Mouse (Mus musculus) B cell, adult 2 months (primary cell): ENCODE results near the gene Ifnar1.
"Not testable (repeated sequence)": the region's sequence is repeated elsewhere in the genome, so short reads cannot be mapped to it uniquely, and the experiment has no call there.

Experiments used
- DNase-seq, 2 experiments: peaks; one replicate each; pipeline ENCODE4 v3.0.0; 2022

Gene Ifnar1

DNA sequence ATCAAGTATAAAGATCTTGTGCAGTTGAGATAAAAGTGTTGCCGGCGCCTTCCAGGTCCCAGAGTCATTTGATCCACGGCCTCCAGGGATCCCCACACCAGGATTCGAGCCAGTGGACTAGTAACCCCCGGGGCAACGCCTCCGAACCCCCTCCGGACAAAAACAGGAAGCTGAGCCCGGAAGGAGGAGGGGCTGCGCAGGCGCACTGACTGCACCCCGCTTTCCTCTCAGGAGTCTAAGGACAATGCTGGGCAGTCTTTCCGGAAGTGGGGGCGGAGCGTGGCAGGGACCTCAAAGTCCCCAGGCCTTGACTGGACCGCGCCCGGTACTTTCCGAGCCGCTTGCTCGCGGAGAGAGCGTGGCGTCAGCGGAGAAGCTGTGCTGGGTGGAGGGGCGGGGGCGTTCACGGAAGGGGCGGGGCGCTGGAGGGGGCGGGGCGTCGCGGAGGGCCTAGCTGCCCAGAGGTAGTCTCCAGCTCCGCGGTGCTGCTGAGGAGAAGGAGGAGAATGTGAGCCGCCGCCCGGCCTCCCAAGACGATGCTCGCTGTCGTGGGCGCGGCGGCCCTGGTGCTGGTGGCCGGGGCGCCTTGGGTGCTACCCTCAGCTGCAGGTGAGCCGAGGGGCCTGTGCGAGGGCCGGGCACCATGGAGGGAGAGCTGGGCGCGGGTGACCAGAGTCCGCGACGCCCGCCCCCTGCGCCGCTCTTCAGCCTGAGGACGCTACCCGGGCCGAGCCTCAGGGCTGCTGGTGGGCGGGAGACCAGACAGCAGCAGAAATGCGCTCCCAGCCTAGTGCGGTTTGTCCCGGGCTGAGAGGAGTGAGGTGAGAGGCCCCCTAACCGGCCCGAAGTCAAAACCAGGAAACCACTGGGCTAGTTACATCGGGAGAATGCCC is at the start of gene Ifnar1:
Gene Ifnar1 (plus strand): TSS at position 431 of the 893 bp plus-strand sequence.
- peak; percentile 99 for DNase-seq

DNA sequence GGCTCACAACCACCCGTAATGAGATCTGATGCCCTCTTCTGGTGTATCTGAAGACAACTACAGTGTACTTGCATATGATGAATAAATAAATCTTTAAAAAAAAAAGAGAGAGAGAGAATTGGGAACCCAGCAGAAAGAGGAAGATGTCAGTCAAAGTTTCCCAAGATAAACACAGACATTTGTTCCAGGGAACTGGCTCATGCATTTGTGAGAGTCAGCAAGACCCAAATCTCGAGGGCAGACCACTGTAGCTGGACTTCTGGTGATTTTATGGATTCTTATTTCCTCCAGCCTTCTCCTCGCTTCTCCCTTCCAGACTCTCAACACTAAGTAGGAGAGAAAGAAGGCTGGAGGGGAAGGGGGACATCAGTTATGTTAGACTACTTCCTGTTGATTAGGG is 47.0 kb upstream of the Ifnar1 start:
- no peak for DNase-seq

DNA sequence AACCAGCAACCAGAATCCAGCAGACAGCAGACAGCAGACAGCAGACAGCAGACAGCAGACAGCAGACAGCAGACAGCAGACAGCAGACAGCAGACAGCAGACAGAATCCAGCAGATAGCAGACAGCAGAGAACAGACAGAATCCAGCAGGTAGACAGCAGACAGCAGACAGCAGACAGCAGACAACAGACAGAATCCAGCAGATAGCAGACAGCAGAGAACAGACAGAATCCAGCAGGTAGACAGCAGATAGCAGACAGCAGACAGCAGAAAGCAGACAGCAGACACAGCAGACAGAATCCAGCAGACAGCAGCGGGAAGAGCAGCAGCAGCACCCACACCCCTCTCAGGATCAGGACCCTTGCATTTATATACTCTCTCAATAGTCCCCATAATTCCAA is 46.4 kb upstream of the Ifnar1 start:
- DNase-seq = not testable (repeated sequence)

DNA sequence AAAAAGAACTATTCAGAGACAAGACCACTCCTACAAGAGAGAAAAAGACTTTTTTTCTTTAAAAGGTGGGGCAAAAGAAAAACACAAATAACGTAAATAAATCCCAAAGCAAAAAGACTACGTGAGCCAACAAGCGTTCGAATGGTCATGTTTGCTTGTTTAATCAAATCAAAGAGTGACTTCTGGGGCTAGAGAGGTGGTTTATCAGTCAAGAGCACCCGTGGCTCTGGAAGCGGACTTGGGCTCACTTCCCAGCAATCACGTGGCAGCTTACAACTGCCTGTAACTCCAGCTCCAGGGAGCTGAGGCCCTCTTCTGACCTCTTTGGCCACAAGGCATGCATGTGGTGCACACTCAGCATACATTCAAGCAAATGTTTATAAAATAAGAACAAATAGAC is 43.7 kb upstream of the Ifnar1 start:
- no peak for DNase-seq

DNA sequence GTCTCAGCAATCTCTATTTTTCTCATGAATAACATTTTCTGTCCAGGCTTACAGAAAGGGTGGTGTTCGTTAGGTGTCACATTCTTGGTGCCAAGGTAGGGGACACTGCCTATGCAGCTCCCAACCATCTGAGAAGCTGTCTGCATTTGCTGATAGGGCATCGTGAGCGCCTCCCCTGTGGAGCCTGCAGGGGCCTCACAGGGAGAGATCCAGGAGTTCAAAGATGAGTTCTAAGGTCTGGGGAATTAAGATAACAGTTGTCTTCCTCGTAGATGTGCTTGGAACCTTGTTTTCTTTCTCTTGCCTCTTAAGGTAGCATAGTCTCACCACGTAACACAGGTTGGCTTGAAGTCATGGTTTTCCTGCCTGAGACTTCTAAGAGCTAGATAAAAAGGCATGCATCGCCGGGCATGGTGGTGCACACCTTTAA is 43.2 kb upstream of the Ifnar1 start:
- DNase-seq = no peak

DNA sequence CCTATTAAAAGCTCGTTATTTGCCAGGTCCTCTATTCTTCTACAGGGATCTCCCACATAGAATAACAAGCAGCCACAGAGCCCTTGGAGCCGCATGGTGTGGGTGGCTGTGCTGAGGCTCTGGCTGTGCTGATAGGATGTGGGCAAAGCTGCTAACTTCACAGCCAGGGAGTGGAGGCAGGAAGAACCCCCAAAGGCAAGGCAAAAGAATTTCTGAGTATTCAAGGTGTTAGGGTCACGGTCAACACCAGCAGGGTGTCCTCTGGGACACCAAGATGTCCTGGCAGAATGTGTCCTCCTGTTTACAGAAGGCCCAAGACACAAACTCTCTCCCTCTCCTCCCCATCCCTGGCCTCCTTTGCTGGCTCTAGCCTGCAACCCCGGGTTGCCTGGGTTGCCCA is 42.6 kb upstream of the Ifnar1 start:
- DNase-seq = no peak

DNA sequence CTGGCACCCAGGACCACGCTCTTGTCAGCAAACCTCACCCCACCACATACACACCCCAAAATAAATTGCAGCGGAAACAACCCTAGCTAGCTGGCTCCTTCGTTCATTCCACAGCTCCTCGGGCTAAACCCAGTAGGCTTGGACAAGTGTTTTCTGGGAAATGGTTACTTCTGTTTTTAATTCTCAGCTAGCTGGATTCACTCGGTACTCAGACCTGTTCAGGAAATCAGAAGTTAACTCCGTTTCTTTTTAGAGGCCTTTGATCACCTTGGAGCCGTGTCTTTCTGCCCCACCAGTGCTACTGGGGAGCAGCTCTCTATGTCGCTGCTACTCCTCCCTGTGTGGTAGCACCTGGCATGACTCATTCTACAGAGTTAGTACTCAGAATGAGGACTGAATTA is 41.8 kb upstream of the Ifnar1 start:
- no peak for DNase-seq

DNA sequence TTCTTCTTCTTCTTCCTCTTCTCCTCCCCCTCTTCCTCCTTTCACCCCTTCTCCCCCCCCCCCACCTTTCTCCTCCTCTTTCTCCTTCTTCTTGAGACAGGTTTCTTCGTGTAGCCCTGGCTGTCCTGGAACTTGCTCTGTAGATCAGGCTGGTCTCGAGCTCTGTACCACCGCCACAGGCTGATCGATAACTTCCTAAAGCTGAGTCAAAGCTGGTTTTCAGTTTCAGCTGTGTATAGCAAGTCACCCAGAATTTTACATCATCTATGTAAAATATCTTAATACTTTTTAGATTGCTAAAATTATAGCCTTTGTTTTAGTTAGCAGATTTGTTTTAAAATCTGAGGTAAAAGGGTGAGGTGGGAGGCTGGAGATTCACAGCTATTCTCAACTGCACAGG is 40.2 kb upstream of the Ifnar1 start:
- DNase-seq = no peak

DNA sequence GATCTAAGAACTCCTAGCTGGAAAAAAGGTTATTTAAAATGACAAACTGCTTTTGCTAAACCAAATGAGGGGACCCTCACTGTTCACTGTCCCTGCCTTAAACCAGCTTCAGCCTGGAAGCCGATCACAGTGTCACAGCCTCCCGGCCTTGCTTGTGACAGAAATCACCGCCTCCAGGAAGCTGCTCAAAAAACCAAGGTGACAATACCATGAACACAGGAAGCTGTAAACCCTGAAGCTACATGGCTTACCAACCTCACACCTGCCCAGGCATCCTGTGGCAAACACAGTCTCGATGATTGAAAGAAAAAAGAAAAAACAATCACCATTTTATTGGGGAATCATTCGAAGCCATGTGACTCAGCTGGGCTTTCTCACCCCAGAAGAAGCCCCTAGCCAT is 39.5 kb upstream of the Ifnar1 start:
- DNase-seq = peak; percentile 54 to 61

DNA sequence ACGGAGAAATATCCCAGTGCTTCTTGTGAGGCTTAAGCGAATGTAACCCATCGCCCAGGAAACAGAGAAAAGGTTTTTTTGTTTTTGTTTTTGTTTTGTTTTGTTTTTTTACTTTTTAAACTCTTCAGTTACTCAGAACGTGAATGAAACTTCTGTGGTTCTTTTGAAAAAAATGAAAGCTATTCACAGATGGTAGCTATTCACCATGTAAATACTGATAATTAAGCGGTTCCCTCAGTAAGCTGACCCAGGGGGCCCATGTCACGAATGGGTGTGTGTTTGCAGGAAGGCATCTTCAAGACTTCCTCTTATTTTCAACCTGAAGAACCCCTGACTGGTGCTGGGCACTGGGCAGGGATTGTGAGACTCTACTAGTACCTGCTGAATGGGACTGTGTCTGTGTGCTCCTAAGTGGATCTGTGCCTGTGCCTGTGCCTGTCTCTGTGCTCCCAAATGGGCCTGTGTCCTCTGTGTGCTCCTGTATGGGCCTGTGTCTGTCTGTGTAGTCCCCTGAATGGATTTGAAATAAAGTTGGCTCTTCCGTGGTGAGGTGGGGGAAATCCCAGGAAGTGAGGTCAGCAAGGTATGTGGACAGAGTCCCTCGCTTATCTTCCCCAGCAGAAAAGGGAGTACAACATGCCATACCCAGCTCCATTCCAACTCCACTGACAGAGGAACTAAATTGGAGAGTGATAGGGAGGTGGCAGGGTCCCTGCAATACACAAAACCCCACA is 38.1 kb upstream of the Ifnar1 start:
- DNase-seq = peak; percentile 63 to 70

DNA sequence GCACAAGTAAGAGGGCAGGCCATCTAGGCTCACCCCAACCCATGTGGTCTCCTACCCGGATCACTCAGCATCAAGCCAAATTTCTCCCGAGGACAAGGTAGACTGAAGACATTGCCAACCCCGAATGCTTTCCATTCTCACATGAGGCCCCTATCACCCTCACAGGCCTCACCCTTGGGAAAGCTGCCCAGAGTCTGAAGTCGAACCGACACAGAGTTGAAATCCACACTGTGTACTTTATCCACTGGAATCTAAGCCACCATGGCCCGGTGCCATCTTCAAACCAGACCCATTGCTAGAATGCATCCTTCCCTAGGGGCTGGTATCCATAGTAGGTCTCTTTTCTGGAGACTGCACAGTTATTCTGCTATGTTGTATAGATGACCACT is 37.5 kb upstream of the Ifnar1 start:
- no peak for DNase-seq

DNA sequence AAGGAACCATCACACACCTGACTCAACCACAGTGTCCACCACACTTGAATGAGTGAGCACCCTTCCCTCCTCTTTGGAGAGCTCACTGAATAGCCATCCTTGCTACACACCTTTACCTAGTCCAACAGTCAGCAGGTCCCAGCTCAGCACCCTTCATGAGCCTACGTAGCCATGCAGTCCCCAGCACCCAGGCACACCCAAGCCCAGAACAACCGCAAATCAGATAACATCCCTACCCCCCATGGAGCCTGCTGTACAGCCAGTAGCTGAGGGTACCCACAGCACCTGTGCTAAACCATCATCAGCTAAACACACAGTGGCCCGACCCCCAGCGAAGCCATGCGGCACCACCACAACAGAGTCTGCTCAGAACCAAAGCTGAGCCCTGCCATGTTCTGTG is 37.0 kb upstream of the Ifnar1 start:
- no peak for DNase-seq

DNA sequence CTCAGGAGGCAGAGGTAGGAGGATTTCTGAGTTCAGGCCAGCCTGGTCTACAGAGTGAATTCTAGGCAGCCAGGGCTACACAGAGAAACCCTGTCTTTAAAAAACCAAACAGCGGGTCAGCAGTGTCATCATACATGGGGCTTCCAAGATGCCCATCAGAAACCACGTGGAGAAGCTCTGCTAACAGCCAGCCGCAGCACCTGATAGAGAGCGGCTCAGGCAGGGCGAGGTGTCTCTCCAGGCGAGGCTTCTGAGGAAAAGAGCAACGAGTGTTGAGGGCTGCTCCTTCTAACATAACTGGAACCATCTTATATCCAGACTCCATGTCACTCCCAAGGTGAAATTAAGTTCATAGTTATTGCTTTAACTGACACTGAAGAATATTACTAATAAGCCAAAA is 36.1 kb upstream of the Ifnar1 start:
- DNase-seq = no peak

DNA sequence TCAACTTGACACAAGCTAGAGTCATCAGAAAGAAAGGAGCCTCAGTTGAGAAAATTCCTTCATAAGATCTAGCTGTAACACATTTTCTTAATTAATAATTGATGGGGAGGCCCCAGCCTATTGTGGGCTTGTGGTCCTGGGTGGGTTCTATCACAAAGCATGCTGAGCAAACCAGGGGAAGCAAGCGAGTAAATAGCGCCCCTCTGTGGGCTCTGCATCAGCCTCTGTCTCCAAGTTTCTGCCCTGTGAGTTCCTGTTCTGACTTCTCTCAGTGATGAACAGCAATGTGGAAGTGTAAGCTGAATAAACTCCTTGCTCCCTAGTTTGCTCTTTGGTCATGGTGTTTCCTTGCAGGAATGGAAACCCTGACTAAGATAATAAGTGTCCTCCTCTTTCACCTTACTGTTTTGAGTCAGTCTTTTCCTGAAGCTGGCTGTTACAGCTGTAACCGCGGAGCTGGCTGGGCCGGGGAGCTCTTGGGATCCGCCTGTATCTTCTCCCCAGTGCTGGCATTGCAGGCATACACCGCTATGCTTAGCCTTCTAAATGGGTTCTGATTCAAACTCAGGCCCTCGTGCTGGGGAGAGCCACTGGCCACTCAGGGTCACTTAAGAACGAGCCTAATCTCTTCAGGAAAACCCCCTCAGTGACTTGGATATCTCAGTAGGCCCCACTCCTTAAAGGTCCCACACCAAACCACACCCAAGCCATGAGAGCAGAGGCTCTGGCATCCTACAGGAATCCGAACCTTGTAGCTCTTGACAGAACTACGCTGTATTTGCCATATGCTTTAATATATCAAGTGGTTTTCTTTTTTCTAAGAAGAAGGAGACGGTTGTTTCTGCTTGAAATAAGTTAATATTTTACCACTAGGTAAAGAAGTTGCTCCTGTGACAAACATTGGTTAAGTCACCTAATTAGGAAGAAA is 34.6 kb upstream of the Ifnar1 start:
- DNase-seq = peak in 1 of 2 experiments; percentile 29

DNA sequence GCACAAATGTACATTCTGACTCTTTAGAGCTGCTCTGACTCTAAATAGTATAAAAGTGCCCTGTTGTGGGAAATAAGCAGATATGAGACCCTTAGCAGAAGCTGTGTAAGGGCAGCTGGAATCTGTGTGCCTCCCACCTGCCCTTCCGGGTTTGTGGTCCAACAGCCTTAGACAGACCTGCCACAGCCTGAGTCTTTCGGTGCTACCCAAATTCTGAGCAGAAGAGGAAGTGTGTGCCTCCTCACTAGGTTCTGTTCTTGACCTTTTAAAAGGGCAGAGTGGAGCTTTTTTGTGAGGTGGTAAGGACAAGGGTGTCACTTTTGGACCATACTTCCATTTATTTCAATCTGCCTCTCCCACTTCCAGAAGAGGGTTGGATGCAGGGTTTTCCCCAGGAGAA is 33.1 kb upstream of the Ifnar1 start:
- peak; percentile 58 to 67 for DNase-seq

DNA sequence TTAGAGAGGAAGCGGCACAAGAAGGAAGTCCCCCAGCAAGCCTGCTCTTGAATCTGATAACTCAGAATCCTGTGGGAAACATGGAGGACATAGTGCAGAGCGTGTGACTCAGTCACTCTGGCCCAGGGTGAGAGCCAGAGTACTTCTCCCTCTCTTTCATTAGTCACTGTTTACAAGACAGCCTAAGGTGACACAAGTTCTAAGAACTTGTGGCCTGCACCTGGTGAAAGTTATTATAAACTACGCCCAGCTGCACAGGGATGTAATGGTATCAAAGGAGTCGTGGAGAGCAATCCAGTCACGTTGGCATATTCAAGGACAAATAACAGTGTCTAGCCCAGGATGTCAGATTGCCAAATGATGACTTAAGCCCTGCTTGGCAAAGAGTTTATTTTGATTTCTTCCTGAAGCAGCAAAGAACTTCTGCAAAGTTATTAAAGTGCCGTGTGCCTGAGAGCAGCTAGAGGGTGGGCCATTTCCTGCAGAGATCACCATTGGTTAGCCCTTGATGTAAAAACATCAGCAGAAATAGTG is 32.6 kb upstream of the Ifnar1 start:
- no peak for DNase-seq

DNA sequence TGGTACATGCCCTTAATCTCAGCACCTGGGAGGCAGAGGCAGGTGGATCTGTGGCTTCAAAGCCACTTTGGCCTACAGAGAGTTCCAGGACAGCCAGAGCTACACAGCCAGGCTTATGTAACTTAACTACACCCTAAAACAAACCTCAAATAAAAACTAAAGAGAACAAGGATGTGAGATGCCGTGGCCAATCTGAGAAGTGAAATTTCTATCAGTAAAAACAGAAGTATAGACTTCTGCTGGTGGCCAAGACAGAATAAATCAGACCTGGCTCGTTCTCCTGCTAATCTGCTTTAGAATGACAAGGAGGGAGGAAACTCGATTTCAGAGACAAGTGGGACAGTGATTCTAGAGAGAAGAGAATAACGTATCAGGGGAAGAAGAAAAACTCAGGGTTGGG is 29.2 kb upstream of the Ifnar1 start:
- DNase-seq = peak in 1 of 2 experiments; percentile 39

DNA sequence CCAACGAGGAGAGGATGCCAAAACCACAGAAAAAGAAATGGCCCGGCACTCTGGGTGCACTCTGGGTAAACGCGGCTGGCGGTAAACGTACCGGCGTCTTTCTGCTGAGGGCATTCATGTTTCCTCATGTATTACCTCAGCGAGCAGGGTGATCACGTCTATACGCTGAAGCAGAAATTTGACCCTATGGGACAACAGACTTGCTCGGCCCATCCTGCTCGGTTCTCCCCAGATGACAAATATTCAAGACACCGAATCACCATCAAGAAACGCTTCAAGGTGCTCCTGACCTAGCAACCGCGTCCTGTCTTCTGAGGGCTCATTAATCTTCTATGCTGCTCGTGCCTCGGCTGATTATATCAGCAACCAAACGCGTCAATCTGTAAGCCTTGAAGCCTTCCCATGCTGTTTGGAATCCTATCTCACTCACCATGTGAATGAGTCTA is 26.7 kb upstream of the Ifnar1 start:
- DNase-seq = peak; percentile 58 to 62

DNA sequence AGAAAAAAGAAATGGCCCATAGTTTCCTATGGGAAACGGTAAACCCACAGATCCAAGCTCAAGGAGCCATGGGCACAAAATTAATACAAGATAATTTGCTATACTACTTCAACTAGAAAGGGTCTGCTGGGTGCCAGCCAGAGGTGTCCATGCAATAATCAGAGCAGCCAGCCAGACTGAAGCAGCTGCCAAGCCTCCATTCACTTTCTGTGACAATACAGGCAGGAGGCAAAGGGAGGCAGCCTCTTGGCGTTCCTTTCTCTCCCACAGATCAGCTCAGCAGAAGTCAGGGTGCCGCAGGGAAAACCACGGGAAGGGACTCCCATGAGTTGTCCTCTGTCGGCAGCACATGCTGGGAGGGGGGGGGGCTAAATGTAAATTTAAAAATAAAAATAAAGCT is 26.1 kb upstream of the Ifnar1 start:
- DNase-seq = no peak

DNA sequence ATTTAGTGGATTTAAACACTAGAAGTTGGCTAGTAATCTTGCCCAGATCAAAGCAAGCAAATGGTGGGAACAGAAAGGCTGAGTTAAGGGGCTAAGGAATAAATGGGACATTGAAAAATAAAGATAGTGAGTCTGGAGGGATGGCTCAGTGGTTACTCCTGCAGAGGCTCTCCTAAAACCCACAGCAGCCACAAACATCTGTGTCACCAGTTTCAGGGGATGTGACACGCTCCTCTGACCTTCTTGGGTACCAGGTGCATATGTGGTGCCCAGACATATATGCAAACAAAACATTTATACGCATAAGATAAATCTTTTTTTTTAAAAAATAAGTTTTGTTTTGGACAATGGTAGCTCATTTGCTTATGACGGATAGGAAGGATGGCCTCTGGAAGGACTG is 25.6 kb upstream of the Ifnar1 start:
- DNase-seq = no peak

DNA sequence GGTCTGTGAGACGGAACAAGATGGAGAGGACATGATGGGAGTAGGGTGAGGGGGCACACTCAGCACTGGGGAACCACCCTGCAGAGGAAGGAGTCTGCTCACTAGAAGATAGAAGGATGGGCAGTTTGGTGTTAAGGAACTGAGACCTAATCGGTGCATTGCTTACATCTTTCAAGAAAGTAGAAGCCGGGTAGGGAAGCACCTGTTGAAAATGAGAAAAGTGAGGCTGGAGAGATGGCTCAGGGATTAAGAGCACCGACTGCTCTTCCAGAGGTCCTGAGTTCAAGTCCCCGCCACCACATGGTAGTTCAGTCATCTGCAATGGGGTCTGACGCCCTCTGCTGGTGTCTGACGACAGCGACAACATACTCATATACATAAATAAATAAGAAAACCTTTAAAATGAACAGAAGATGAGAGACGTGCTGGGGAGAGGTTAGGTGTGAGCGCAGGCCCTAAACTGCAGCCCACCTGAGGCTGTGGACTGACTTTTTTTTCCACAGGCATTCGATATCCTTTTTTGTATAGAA is 25.1 kb upstream of the Ifnar1 start:
- peak; percentile 71 to 74 for DNase-seq

DNA sequence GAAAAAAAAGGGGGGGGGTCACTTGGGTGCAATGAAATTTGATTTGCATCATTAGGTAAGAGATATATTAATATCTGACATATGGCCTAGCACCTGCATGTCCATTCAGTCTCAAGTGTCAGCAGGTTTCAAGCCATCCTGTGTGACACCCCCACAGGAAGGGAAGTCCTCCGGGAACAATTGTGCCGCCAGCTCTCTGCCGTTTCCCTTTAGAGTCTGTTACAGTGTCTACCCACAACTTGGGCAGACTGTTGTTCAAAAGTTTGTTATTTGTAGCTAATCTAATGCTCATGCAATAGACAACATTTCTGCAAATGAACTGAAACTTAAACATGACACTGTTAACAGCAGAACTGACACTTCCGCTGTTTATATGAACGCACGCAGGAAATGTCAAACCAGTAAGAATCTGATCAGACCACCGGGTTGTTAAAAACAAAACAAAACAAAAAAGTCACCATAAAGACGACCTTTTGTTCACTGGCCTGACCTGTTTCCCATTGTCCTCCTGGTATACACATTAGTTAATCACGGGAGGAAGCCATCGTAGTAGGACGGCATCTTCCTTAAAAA is 23.9 kb upstream of the Ifnar1 start:
- peak; percentile 52 to 56 for DNase-seq
